Mouse (Mus musculus) embryonic facial prominence, embryonic 14.5 days (tissue): ENCODE data around the gene Col28a1. TPM values are rescaled to one million over a fixed set of nuclear protein-coding genes. Genes with fewer than 3 reads are reported as not detected.

ENCODE experiments used
- ATAC-seq: fragments of 200-750 bp; cut with Nextera tagmentation; 2 replicates; pipeline ENCODE4 v1.8.0; 2017; ENCODE audit warnings: low read depth, moderate number of reproducible peaks, moderate TSS enrichment
- DNase-seq: peaks from one replicate; pipeline ENCODE4 v3.0.0-alpha.2; 2015; ENCODE audit warnings: low spot score
- H3K27ac ChIP-seq: fragments of 300-500 bp; sonication (generic); replicated peaks from 2 replicates; pipeline ENCODE4 v1.5.1; 2014; ENCODE audit warnings: low read depth, mild to moderate bottlenecking, low read length, moderate library complexity
- H3K27me3 ChIP-seq: fragments of 300-500 bp; sonication (generic); replicated peaks from 2 replicates; pipeline ENCODE4 v1.6.1; 2014; ENCODE audit warnings: low read length; ENCODE audit not compliant: control insufficient read depth, insufficient read depth
- H3K36me3 ChIP-seq: fragments of 300-500 bp; sonication (generic); 2 replicates; pipeline ENCODE4 v1.6.1; 2014; ENCODE audit warnings: low read length, mixed read lengths; ENCODE audit not compliant: control insufficient read depth, insufficient read depth
- H3K4me1 ChIP-seq: fragments of 300-500 bp; sonication (generic); 2 replicates; pipeline ENCODE4 v1.6.1; 2014; ENCODE audit warnings: antibody characterized with exemption, low read length; ENCODE audit not compliant: control insufficient read depth, insufficient read depth
- H3K4me2 ChIP-seq: fragments of 300-500 bp; sonication (generic); 2 replicates; pipeline ENCODE4 v1.6.1; 2014; ENCODE audit warnings: low read depth, mild to moderate bottlenecking, low read length, moderate library complexity, mixed read lengths
- H3K4me3 ChIP-seq: fragments of 300-500 bp; sonication (generic); 2 replicates; pipeline ENCODE4 v1.5.1; 2014; ENCODE audit warnings: low read depth, mild to moderate bottlenecking, low read length
- H3K9ac ChIP-seq: fragments of 300-500 bp; sonication (generic); 2 replicates; pipeline ENCODE4 v1.6.1; 2014; ENCODE audit warnings: low read depth, mild to moderate bottlenecking, low read length, moderate library complexity, mixed read lengths
- H3K9me3 ChIP-seq: fragments of 300-500 bp; sonication (generic); 2 replicates; pipeline ENCODE4 v1.6.1; 2016; ENCODE audit warnings: low read length; ENCODE audit not compliant: control insufficient read depth
- WGBS: fragments of 180-500 bp; shearing (Covaris S2); extraction: QIAGEN DNeasy Blood & Tissue Kit; methylation state at CpG from one replicate; pipeline ENCODE4 v1.1.7; 2014; 5-methylcytosine and 5-hydroxymethylcytosine counted together
- polyA plus RNA-seq: library from polyadenylated mRNA; unstranded; fragments of >200 nt; fragmentation: Nextera tagmentation; extraction: Ambion mirVana; gene quantifications from 2 replicates; pipeline ENCODE4 v1.2.1, GENCODE M21; 2014

The Col28a1 gene
- polyA plus RNA-seq, 1 experiment from 2014 or later, result 1.1 TPM

- no peak for ATAC-seq
- WGBS, result 74% methylated on average over 4 of the region's 4 CpGs
- Histone ChIP-seq H3K27me3 (no peaks in the 10 kb centered on the region), H3K4me3 (no peak overlapping the region), H3K4me1 (peaks cover 7% of the 10 kb centered on the region; the same call in 1 of the 2 replicates), H3K36me3 (no peaks in the 10 kb centered on the region), H3K9me3 (0 out of 2 replicates have a peak, but pooled peaks cover 5% of the 10 kb centered on the region), H3K9ac (no peak overlapping the region), H3K4me2 (no peak overlapping the region), H3K27ac (no peak overlapping the region)
- DNase-seq, result peak; percentile 13
Observed at GRCm38 (mm10) chr6:7969376-7969775, 223.0 kb downstream of the Col28a1 start.

DNA sequence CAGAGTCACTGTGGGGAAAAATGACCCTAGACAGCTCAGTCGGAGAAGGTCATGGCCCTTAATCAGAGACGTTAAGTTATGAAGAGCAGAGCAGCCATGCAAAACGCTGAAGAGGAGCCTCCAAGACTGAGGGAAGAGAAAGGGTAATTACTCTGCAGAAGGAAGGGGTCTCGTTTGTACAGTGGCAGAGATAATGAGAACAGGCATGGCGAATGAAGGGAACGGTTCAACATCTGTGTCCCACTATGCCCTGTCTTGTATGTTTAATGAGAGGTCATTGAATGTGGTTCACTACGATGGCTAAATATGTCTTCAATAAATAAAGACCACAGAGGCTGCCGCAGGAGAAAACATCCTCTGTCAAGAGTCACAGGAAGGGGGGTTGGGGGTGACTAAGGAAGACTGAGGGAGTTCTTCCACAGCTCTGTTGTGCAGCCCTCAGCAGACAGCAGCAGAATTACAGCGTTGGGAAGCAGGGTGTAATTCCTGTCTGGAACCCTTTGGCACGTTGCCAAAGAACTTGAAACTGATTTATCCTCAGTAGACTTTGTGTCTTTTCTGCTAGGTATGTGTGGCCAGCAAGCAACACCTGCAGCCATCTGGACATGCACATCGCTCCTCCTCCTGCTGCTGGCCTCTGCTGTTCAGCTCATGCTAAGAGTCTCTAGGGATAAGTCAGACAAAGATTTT lies 226.4 kb downstream of the Col28a1 start:
- 15% methylated on average over 11 of the region's 11 CpGs for WGBS
- Histone ChIP-seq H3K36me3 (no peaks in the 10 kb centered on the region), H3K9me3 (no peaks in the 10 kb centered on the region), H3K4me2 (no peak overlapping the region), H3K27ac (no peak overlapping the region), H3K9ac (no peak overlapping the region), H3K4me3 (no peak overlapping the region), H3K27me3 (no peaks in the 10 kb centered on the region), H3K4me1 (peaks cover 7% of the 10 kb centered on the region; the same call in 1 of the 2 replicates)
- DNase-seq, result peak; percentile 89
- ATAC-seq, result peak; percentile 93

DNA sequence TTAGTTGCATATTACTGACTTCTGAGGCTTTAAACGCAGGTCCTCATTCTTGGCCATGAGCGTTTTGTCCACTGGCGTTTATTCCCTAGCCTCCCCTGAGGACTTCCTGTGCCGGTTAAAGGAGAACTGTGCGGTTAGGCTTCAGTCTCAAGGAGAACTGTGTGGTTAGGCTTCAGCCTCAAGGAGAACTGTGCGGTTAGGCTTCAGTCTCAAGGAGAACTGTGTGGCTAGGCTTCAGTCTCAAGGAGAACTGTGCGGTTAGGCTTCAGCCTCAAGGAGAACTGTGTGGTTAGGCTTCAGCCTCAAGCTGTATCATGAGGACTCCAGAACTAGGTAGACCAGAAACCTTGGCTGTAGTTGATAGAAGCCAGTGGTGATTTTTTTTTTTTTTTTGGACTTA lies 229.7 kb downstream of the Col28a1 start:
- Histone ChIP-seq H3K36me3 (no peaks in the 10 kb centered on the region), H3K4me1 (peaks cover 7% of the 10 kb centered on the region; the same call in 1 of the 2 replicates), H3K9ac (no peak overlapping the region), H3K4me3 (no peak overlapping the region), H3K4me2 (no peak overlapping the region), H3K9me3 (no peaks in the 10 kb centered on the region), H3K27ac (no peak overlapping the region), H3K27me3 (no peaks in the 10 kb centered on the region)
- 82% methylated on average over 7 of the region's 7 CpGs for WGBS
- DNase-seq (no peak), ATAC-seq (no peak)

GRCm38 (mm10) chr6:7952208-7952607 lies 240.2 kb downstream of the Col28a1 start:
- no peaks in the 10 kb centered on the region for H3K9me3 ChIP-seq
- no peaks in the 10 kb centered on the region for H3K4me1 ChIP-seq
- no peak overlapping the region for H3K27ac ChIP-seq
- no peak overlapping the region for H3K4me3 ChIP-seq
- H3K27me3 ChIP-seq, result no peaks in the 10 kb centered on the region
- DNase-seq (no peak), ATAC-seq (no peak)
- 34% methylated on average over 2 of the region's 2 CpGs for WGBS
- no peaks in the 10 kb centered on the region for H3K36me3 ChIP-seq
- H3K9ac ChIP-seq, result no peak overlapping the region
- H3K4me2 ChIP-seq, result no peak overlapping the region

GRCm38 (mm10) chr6:7951778-7952177 lies 240.6 kb downstream of the Col28a1 start:
- no peak overlapping the region for H3K9ac ChIP-seq
- DNase-seq (no peak), ATAC-seq (no peak)
- no peak overlapping the region for H3K4me3 ChIP-seq
- no peaks in the 10 kb centered on the region for H3K27me3 ChIP-seq
- H3K27ac ChIP-seq, result no peak overlapping the region
- H3K4me1 ChIP-seq, result no peaks in the 10 kb centered on the region
- H3K9me3 ChIP-seq, result no peaks in the 10 kb centered on the region
- no peaks in the 10 kb centered on the region for H3K36me3 ChIP-seq
- H3K4me2 ChIP-seq, result no peak overlapping the region

Other genes starting within 250 kb of the Col28a1 start
- 26.2 and 29.3 TPM in 2 replicates for gene Mios, start 16.6 kb upstream of the Col28a1 start, polyA plus RNA-seq
- 133 and 137 TPM in 2 replicates for gene Rpa3, start 66.6 kb upstream of the Col28a1 start, polyA plus RNA-seq
- 19.1 and 20.0 TPM in 2 replicates for gene Umad1, start 66.7 kb upstream of the Col28a1 start, polyA plus RNA-seq
- 8.2 and 8.3 TPM in 2 replicates for gene Gm45062, start 66.8 kb upstream of the Col28a1 start, polyA plus RNA-seq